Mouse (Mus musculus): Measurements from ENCODE around the gene Gm10837.

Gene Gm10837

GRCm38 (mm10) chr14:122489686-122490414 lies 536 bp upstream of the Gm10837 start:
- in situ Hi-C loops (cut with MboI; ENCODE audit: low pct_unique_long_range_greater_than_20kb in 1 of 2, low sequenced_read_pairs in 2 of 2, unreplicated experiment in 1 of 2): no loop called here

DNA sequence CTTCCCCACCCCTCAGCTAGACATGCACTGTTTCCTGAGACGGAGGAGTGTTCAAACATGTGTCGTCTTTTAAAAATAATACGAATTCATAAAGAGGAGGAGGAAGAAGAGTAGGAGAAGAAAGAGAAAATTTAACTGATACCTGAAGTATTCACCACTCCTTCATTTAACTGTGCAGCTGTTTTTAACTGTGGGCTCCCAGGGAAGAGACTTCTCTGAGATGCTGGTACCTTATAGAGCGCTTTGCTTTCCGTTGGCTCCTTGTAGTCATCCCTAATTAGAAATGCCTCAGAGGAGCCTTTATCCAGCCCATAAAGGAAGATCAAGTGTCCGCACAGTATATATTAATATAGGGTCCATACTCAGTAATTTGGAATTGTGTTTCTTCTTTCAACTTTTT lies 1.1 kb downstream of the Gm10837 start:
- in situ Hi-C loops (cut with MboI; ENCODE audit: low pct_unique_long_range_greater_than_20kb in 1 of 2, low sequenced_read_pairs in 2 of 2, unreplicated experiment in 1 of 2): no loop called here

GRCm38 (mm10) chr14:122492015-122492414 lies 1.6 kb downstream of the Gm10837 start:
- in situ Hi-C loops (cut with MboI; ENCODE audit: low pct_unique_long_range_greater_than_20kb in 1 of 2, low sequenced_read_pairs in 2 of 2, unreplicated experiment in 1 of 2): no loop called here

GRCm38 (mm10) chr14:122509058-122509457 lies 18.7 kb downstream of the Gm10837 start:
- in situ Hi-C loops (cut with MboI; ENCODE audit: low pct_unique_long_range_greater_than_20kb in 1 of 2, low sequenced_read_pairs in 2 of 2, unreplicated experiment in 1 of 2): no loop called here

- in situ Hi-C loops (cut with MboI; ENCODE audit: low pct_unique_long_range_greater_than_20kb in 1 of 2, low sequenced_read_pairs in 2 of 2, unreplicated experiment in 1 of 2): no loop called here
These were observed 21.1 kb downstream of the Gm10837 start for GRCm38 (mm10) chr14:122511519-122511918.

GRCm38 (mm10) chr14:122513511-122514036 lies 23.2 kb downstream of the Gm10837 start:
- in situ Hi-C loops (cut with MboI; ENCODE audit: low pct_unique_long_range_greater_than_20kb in 1 of 2, low sequenced_read_pairs in 2 of 2, unreplicated experiment in 1 of 2): no loop called here

DNA sequence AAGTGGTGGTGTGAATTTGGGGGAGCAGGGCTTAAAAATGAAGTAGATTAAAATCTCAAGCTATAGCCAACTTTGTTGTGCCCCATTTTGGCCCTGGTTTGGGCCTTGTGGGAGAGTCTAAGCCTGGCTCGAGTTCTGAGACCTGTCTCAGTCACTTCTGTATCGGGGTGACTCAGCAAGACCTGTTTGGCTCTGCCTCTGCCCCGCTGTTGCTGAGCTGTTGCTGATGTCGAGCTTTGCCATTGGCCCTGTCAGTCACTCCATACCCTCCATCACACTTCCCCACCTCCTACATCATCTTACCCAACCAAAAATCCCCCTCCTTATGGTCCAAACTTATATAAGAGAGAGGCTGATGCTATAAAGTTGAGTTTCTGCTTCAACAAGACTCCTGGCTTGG lies 38.1 kb downstream of the Gm10837 start:
- in situ Hi-C loops (cut with MboI; ENCODE audit: low pct_unique_long_range_greater_than_20kb in 1 of 2, low sequenced_read_pairs in 2 of 2, unreplicated experiment in 1 of 2): no loop called here

DNA sequence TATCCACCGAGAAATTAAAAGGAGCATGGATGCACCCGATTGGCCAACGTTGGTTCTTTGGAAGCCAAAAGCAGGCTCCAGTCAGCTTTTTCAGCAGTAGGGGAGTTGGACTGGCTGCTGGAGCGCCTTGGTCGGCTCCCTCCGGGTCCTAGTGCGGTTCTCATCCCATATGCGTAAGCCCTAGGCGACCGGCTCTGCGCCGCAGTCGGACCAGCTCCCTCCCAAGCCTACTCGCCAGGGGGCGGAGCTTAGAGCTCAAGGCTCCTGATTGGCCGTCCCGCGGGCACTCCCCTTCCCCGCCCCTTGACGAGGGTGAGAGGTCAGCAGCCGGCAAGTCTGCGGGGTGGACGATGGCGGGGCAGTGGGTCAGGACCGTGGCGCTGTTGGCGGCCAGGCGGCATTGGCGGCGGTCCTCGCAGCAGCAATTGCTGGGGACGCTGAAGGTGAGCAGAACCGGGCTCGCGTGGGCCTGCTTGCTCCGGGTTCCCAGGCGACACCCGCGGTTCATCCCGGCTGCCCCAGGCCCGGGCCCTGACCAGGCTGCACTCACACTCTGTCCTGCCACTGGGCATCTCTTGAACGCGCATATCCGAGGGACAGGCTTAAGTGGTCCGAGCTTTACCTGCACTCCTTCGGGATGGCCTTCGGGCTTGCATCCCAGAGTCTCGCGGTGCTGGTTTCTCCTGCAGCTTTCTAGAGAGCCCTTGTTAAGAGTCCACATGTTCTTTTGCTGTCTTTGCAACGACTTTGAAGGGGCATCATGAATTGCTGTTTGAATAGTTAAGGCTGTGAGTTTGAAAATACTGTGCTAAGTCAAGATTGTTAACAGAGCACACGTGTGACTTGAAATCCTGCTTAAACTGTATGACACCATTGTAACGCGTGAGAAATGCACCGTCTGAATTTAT lies 43.9 kb downstream of the Gm10837 start, which contains the start of gene Pcca:
Gene Pcca, plus strand, starts transcription at position 308 of the 908 bp plus-strand sequence.
- in situ Hi-C loops (cut with MboI; ENCODE audit: low pct_unique_long_range_greater_than_20kb in 1 of 2, low sequenced_read_pairs in 2 of 2, unreplicated experiment in 1 of 2): no loop called here

DNA sequence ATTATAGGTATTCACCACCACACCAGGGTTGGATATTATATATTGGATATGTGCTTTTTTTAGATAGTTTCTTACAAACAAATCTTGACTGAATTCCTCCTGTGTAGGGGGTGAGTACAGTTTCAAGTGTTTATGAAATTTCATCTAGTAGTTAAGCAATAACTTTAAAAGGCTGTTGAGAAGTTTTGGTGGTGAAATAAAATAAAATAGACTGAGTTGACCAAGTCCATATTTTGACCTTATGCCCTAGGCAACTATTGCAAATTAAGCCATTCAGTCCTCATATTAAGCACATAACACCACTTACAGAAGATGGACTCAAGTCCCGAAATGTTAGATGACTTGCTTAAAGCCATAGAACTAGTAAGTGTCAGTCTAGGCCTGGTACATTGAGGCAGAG lies 45.6 kb downstream of the Gm10837 start:
- in situ Hi-C loops (cut with MboI; ENCODE audit: low pct_unique_long_range_greater_than_20kb in 1 of 2, low sequenced_read_pairs in 2 of 2, unreplicated experiment in 1 of 2): no loop called here

All from mouse embryonic stem cell (cell line).